Mouse (Mus musculus): ENCODE data around the gene Anapc5. TPM values are rescaled to one million over a fixed set of nuclear protein-coding genes. Genes with fewer than 3 reads are reported as not detected.

The Anapc5 gene
- polyA plus RNA-seq, 2 experiments: 427 to 686 TPM

GRCm38 (mm10) chr5:122811364-122812079, 9.6 kb downstream of the Anapc5 start:
- H3K9me3 ChIP-seq (ENCODE audit: control insufficient read depth, low read length): no peaks in the 10 kb centered on the region

GRCm38 (mm10) chr5:122805503-122805902, 15.6 kb downstream of the Anapc5 start:
- WGBS: 64% methylated on average over 3 of the region's 3 CpGs
- no peak for DNase-seq (ENCODE audit: low spot score)
- H3K36me3 ChIP-seq (ENCODE audit: control insufficient read depth, insufficient read depth, low read length): peaks cover 97% of the 10 kb centered on the region

More at GRCm38 (mm10) chr5:122811364-122812079, 9.6 kb downstream of the Anapc5 start:
- H3K27me3 ChIP-seq (ENCODE audit: control insufficient read depth, insufficient read depth, low read length): no peaks in the 10 kb centered on the region
- ATAC-seq (ENCODE audit: low FRiP score, low read depth): no peak
- no peak overlapping the region for H3K4me3 ChIP-seq (replicated peaks; ENCODE audit: low read length)
- TF ChIP-seq POLR2A (IDR thresholded peaks at IDR 0.05; ENCODE audit: borderline replicate concordance, extremely low read depth, insufficient read depth, insufficient read length): no peak
- H3K4me1 ChIP-seq (ENCODE audit: control insufficient read depth, insufficient read depth, low read length): no peaks in the 10 kb centered on the region
- DNase-seq (ENCODE audit: low spot score): peak; percentile 31
- no peak overlapping the region for H3K27ac ChIP-seq (replicated peaks; ENCODE audit: low read depth, low read length)
- WGBS: 91% methylated on average over 9 of the region's 9 CpGs
- no peak overlapping the region for H3K4me2 ChIP-seq (replicated peaks; ENCODE audit: low read depth, low read length, severe bottlenecking)
- no peak overlapping the region for H3K9ac ChIP-seq (ENCODE audit: low read depth, low read length, severe bottlenecking)
- H3K36me3 ChIP-seq (ENCODE audit: control insufficient read depth, insufficient read depth, low read length): peaks cover 94% of the 10 kb centered on the region

GRCm38 (mm10) chr5:122802706-122803105, 18.4 kb downstream of the Anapc5 start:
- Histone ChIP-seq H3K4me1 (ENCODE audit: control insufficient read depth, insufficient read depth, low read length) (no peaks in the 10 kb centered on the region), H3K27me3 (ENCODE audit: control insufficient read depth, insufficient read depth, low read length) (no peaks in the 10 kb centered on the region), H3K9me3 (ENCODE audit: control insufficient read depth, low read length) (no peaks in the 10 kb centered on the region), H3K27ac (replicated peaks; ENCODE audit: low read depth, low read length) (no peak overlapping the region), H3K9ac (ENCODE audit: low read depth, low read length, severe bottlenecking) (no peak overlapping the region), H3K36me3 (ENCODE audit: control insufficient read depth, insufficient read depth, low read length) (peaks cover 99% of the 10 kb centered on the region), H3K4me2 (replicated peaks; ENCODE audit: low read depth, low read length, severe bottlenecking) (no peak overlapping the region), H3K4me3 (replicated peaks; ENCODE audit: low read length) (no peak overlapping the region)
- 60% methylated on average over 9 of the region's 9 CpGs for WGBS
- ATAC-seq (ENCODE audit: low FRiP score, low read depth) (no peak), DNase-seq (ENCODE audit: low spot score) (no peak)
- no peak for TF ChIP-seq POLR2A (IDR thresholded peaks at IDR 0.05; ENCODE audit: borderline replicate concordance, extremely low read depth, insufficient read depth, insufficient read length)

More at GRCm38 (mm10) chr5:122805503-122805902, 15.6 kb downstream of the Anapc5 start:
- no peak for TF ChIP-seq POLR2A (IDR thresholded peaks at IDR 0.05; ENCODE audit: borderline replicate concordance, extremely low read depth, insufficient read depth, insufficient read length)
- ATAC-seq (ENCODE audit: low FRiP score, low read depth): no peak
- H3K4me3 ChIP-seq (replicated peaks; ENCODE audit: low read length): no peak overlapping the region
- no peak overlapping the region for H3K27ac ChIP-seq (replicated peaks; ENCODE audit: low read depth, low read length)
- H3K27me3 ChIP-seq (ENCODE audit: control insufficient read depth, insufficient read depth, low read length): no peaks in the 10 kb centered on the region
- H3K4me1 ChIP-seq (ENCODE audit: control insufficient read depth, insufficient read depth, low read length): no peaks in the 10 kb centered on the region
- H3K9me3 ChIP-seq (ENCODE audit: control insufficient read depth, low read length): no peaks in the 10 kb centered on the region
- no peak overlapping the region for H3K4me2 ChIP-seq (replicated peaks; ENCODE audit: low read depth, low read length, severe bottlenecking)
- no peak overlapping the region for H3K9ac ChIP-seq (ENCODE audit: low read depth, low read length, severe bottlenecking)

DNA sequence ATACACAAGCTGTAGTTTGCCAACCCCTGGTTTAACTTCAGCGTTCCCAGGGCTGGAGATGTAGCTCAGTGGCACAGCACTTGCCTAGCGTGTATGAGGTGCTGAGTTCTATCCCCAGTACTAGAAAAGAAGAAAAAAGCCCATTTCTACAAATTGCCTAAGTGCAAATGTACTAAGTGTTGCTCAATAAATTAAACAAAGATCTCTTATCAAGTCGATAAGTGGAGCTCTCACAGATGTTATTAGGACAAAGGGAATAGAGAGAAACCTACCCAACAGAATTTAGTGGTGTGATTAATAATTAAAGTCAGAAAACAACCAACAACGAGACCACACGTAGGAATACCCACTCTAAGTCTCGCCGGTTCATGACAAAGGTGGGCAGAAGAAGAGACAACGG, 19.5 kb downstream of the Anapc5 start:
- H3K4me3 ChIP-seq (replicated peaks; ENCODE audit: low read length): no peak overlapping the region
- 98% methylated on average over 8 of the region's 8 CpGs for WGBS
- H3K27me3 ChIP-seq (ENCODE audit: control insufficient read depth, insufficient read depth, low read length): no peaks in the 10 kb centered on the region
- no peak for DNase-seq (ENCODE audit: low spot score)
- ATAC-seq (ENCODE audit: low FRiP score, low read depth): no peak
- H3K27ac ChIP-seq (replicated peaks; ENCODE audit: low read depth, low read length): no peak overlapping the region
- no peak overlapping the region for H3K4me2 ChIP-seq (replicated peaks; ENCODE audit: low read depth, low read length, severe bottlenecking)
- peaks cover 96% of the 10 kb centered on the region for H3K36me3 ChIP-seq (ENCODE audit: control insufficient read depth, insufficient read depth, low read length)
- TF ChIP-seq POLR2A (IDR thresholded peaks at IDR 0.05; ENCODE audit: borderline replicate concordance, extremely low read depth, insufficient read depth, insufficient read length): no peak
- no peaks in the 10 kb centered on the region for H3K4me1 ChIP-seq (ENCODE audit: control insufficient read depth, insufficient read depth, low read length)
- H3K9ac ChIP-seq (ENCODE audit: low read depth, low read length, severe bottlenecking): no peak overlapping the region
- H3K9me3 ChIP-seq (ENCODE audit: control insufficient read depth, low read length): no peaks in the 10 kb centered on the region

DNA sequence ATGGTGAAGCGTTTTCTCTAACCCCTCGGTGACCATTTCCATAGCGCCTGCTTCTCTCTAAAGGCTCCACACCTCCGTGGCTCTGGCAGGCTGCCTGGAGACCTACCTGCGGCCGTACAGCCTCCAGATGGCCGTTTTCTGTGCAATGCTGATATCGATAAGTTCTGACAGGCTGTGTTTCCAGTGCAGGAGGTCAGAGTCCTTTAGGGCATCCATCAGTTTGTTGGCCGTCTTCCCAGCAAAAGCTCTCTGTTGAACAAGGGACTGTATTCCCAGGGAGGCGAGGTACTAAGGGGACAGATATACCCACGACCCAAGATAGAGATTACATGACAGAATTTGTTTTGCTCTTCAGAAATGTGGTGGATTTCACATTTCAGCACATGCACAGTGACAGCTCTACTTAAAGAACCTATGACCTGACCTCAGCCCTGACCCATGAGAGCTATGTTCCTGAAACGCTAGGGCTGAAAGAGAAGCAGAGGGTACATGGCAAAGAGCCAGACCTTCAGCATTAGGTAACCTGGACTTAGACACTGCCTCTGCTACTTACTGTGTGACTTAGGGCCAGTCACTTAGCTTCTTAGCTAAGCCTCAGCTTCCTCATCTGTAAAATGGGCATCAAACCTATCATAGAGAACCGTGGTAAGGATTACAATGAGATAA, 20.7 kb downstream of the Anapc5 start:
- H3K9ac ChIP-seq (ENCODE audit: low read depth, low read length, severe bottlenecking): no peak overlapping the region
- H3K4me2 ChIP-seq (replicated peaks; ENCODE audit: low read depth, low read length, severe bottlenecking): no peak overlapping the region
- H3K27me3 ChIP-seq (ENCODE audit: control insufficient read depth, insufficient read depth, low read length): no peaks in the 10 kb centered on the region
- H3K4me1 ChIP-seq (ENCODE audit: control insufficient read depth, insufficient read depth, low read length): no peaks in the 10 kb centered on the region
- H3K36me3 ChIP-seq (ENCODE audit: control insufficient read depth, insufficient read depth, low read length): peaks cover 95% of the 10 kb centered on the region
- WGBS: 73% methylated on average over 13 of the region's 13 CpGs
- H3K4me3 ChIP-seq (replicated peaks; ENCODE audit: low read length): no peak overlapping the region
- TF ChIP-seq POLR2A (IDR thresholded peaks at IDR 0.05; ENCODE audit: borderline replicate concordance, extremely low read depth, insufficient read depth, insufficient read length): no peak
- no peaks in the 10 kb centered on the region for H3K9me3 ChIP-seq (ENCODE audit: control insufficient read depth, low read length)
- DNase-seq (ENCODE audit: low spot score): peak; percentile 12
- H3K27ac ChIP-seq (replicated peaks; ENCODE audit: low read depth, low read length): no peak overlapping the region
- no peak; the same call in 1 of the 2 replicates for ATAC-seq (ENCODE audit: low FRiP score, low read depth)

Measured in limb, embryonic 14.5 days (tissue).